ENCODE assay signal across 11 mouse cellular contexts in genomic region chr16:35508581-35508980, GRCm38 (mm10).
"Had no signal": no experiment of that assay in that cellular context is flagged by ENCODE, and none has a peak within 500 bp of the region (broad histone marks: within the 10 kb centered on the region; RNA-seq: fewer than 3 reads in every experiment).

No protein-coding gene starts in this region.

- DNase-seq: kidney, adult 8-10 months; kidney, postnatal 25 days; liver; liver, embryonic 13.5 days; liver, postnatal 0 days; lung, postnatal 36 days; right cerebral cortex, postnatal 14 days; thymus, postnatal 4 days had no signal

- H3K4me2 ChIP-seq: limb, embryonic 12.5 days; liver, embryonic 13.5 days; midbrain, embryonic 13.5 days; neural tube, embryonic 15.5 days had no signal

- H3K9ac ChIP-seq: limb, embryonic 12.5 days; liver, embryonic 13.5 days; liver, postnatal 0 days; midbrain, embryonic 13.5 days; neural tube, embryonic 15.5 days had no signal

- H3K4me1 ChIP-seq: liver, embryonic 13.5 days; neural tube, embryonic 15.5 days had no signal

- H3K36me3 ChIP-seq: limb, embryonic 12.5 days; liver, embryonic 13.5 days; midbrain, embryonic 13.5 days; neural tube, embryonic 15.5 days had no signal

- H3K9me3 ChIP-seq: liver, embryonic 13.5 days; midbrain, embryonic 13.5 days; neural tube, embryonic 15.5 days had no signal

- H3K27ac ChIP-seq: limb, embryonic 12.5 days; liver, embryonic 13.5 days; midbrain, embryonic 13.5 days; neural tube, embryonic 15.5 days had no signal

- H3K4me3 ChIP-seq: limb, embryonic 12.5 days; liver, embryonic 13.5 days; midbrain, embryonic 13.5 days; neural tube, embryonic 15.5 days had no signal

- H3K27me3 ChIP-seq: limb, embryonic 12.5 days; liver, embryonic 13.5 days; midbrain, embryonic 13.5 days; neural tube, embryonic 15.5 days had no signal

- ATAC-seq: liver, postnatal 0 days; midbrain, embryonic 13.5 days had no signal
